Mouse (Mus musculus) cerebellum, adult 2 months (tissue): ENCODE results near the gene Myh7b.

Experiments used
- CTCF ChIP-seq: fragments of 200-500 bp; IDR thresholded peaks from 2 replicates; pipeline ENCODE4 v1.5.1; 2011; ENCODE audit warnings: low read depth, mild to moderate bottlenecking, control low read depth, low read length, moderate library complexity, borderline replicate concordance; ENCODE audit not compliant: insufficient read depth
- POLR2A ChIP-seq: fragments of 200-500 bp; IDR thresholded peaks from 2 replicates; pipeline ENCODE4 v1.6.1; 2011; ENCODE audit warnings: low read length, control low read depth, borderline replicate concordance; ENCODE audit not compliant: insufficient read depth

DNA sequence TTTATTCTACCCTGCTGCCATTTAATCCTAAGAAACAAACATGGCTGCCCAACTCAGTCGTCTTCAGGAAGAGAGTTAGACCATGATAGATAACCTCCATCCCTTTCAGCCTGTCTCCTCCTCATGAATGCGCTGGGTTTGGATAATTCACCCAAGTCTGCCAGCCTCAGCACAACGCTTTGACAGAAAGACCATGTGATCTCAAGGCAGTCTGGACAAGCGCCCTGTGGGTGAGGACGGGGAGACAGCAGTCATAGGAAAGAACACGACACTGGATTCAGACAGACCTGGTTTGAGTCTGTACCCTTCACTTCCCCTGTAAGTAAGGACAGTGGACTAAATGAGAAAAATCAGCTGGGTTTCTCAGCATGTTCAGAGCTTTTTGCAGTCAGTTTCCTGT lies 21.5 kb upstream of the Myh7b start:
- TF ChIP-seq CTCF (no peak), POLR2A (no peak)
